Mouse (Mus musculus): ENCODE measurements around the gene Ovol2. TPM values are rescaled to one million over a fixed set of nuclear protein-coding genes. Genes with fewer than 3 reads are reported as not detected.

The Ovol2 gene
- not detected in 2 replicates for polyA plus RNA-seq (2016; fragmentation: Nextera tagmentation; extraction: Ambion mirVana)

GRCm38 (mm10) chr2:144331401-144332302 is at the start of gene Ovol2:
Gene Ovol2, minus strand, starts transcription at chr2:144332146.
- H3K36me3 ChIP-seq, result no peaks in the 10 kb centered on the region
- H3K4me3 ChIP-seq, result peak within 1 kb of the TSS; percentile 60
- H3K4me1 ChIP-seq, result peaks cover 40% of the 10 kb centered on the region
- no peaks in the 10 kb centered on the region for H3K9me3 ChIP-seq (replicated peaks)
- 1% methylated on average over 62 of the region's 62 CpGs for WGBS
- no peak within 1 kb of the TSS for H3K27ac ChIP-seq (replicated peaks)
- DNase-seq (ENCODE audit: low spot score), result peak; percentile 46
- peaks cover 91% of the 10 kb centered on the region for H3K27me3 ChIP-seq (ENCODE audit: low read depth, poor library complexity, severe bottlenecking)

DNA sequence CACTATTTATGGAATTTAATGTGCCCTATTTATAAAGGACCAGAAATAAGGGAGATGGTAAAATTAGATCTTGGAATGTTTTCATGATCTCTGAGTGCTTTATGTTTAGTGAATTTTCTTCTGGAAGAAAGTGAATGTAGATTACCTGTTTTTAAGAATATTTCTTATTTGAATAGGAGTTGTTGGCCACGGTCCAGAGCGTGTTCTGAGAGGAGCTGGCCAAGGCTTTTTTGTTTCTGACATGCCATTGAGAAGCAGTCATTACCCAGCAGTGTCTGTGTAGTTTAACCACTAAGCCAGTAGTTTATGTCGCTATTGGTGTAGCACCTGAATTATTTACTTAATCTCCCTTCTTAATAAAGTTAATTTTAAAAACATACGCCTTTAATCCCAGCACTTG is 49.8 kb upstream of the Ovol2 start:
- Histone ChIP-seq H3K27ac (replicated peaks) (no peak overlapping the region), H3K4me1 (no peaks in the 10 kb centered on the region), H3K36me3 (peaks cover 98% of the 10 kb centered on the region), H3K9me3 (replicated peaks) (no peaks in the 10 kb centered on the region), H3K27me3 (ENCODE audit: low read depth, poor library complexity, severe bottlenecking) (no peaks in the 10 kb centered on the region), H3K4me3 (no peak overlapping the region)
- no peak for DNase-seq (ENCODE audit: low spot score)
- WGBS, result 97% methylated on average over 4 of the region's 4 CpGs

- DNase-seq (ENCODE audit: low spot score), result no peak
- no peaks in the 10 kb centered on the region for H3K4me1 ChIP-seq
- H3K27me3 ChIP-seq (ENCODE audit: low read depth, poor library complexity, severe bottlenecking), result no peaks in the 10 kb centered on the region
- H3K9me3 ChIP-seq (replicated peaks), result no peaks in the 10 kb centered on the region
- WGBS, result 93% methylated on average over 3 of the region's 3 CpGs
- H3K4me3 ChIP-seq, result no peak overlapping the region
- peaks cover 98% of the 10 kb centered on the region for H3K36me3 ChIP-seq
- H3K27ac ChIP-seq (replicated peaks), result no peak overlapping the region
These were observed 49.3 kb upstream of the Ovol2 start for GRCm38 (mm10) chr2:144381293-144381692.

DNA sequence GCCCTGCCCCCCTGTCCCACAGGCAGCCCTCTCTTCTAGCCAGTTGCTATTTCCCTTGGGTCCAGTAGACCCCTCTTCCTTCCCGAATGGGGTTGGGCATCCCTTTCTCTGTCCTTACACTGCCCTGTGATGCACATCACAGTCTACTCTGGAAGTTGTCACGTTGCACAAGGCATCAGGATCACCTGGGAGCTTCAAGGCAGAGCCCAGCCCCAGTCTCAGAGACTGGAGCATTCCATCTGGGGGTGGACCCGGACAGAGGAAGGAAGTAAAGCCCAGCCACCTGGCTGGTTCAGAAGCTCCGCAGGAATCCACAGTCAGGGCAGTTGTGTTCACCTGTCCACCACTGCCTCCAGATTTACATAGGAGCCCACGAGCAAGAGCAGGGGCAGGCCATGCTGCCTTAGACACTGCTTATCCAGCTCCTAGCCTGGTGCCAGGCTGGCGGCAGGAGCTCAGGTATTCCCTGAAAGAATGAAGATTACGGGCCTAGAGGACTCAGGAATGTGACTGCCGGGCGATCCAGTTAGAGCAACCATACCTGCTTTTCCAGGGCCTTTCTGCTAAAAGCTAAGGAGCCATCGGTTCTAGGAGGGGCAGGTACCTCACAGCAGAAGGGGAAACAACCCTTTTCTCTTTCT is 43.2 kb upstream of the Ovol2 start:
- Histone ChIP-seq H3K36me3 (peaks cover 76% of the 10 kb centered on the region), H3K9me3 (replicated peaks) (no peaks in the 10 kb centered on the region), H3K4me1 (peaks cover 8% of the 10 kb centered on the region), H3K4me3 (no peak overlapping the region), H3K27me3 (ENCODE audit: low read depth, poor library complexity, severe bottlenecking) (no peaks in the 10 kb centered on the region), H3K27ac (replicated peaks) (no peak overlapping the region)
- WGBS, result 90% methylated on average over 10 of the region's 10 CpGs
- no peak for DNase-seq (ENCODE audit: low spot score)

DNA sequence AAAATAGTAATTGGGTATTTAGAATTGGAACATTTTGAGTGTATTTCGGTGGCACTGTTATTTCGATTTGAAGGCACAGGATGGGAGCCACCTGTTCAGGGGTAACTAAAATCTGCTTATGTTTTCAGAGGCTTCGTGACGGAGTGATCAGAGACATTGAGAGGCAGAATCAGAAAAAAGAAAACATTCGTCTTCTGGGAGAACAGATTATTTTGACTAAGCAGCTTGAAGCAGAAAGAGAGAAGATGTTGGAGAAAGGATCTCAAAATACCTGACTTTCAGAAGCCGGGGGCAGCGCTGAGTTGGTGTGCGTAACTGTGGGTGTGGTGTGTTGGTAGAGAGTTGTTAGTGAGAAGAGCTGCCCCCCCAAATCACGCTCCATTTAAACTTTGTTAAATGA is 41.1 kb upstream of the Ovol2 start:
- Histone ChIP-seq H3K4me1 (peaks cover 20% of the 10 kb centered on the region), H3K27me3 (ENCODE audit: low read depth, poor library complexity, severe bottlenecking) (no peaks in the 10 kb centered on the region), H3K36me3 (peaks cover 55% of the 10 kb centered on the region), H3K4me3 (no peak overlapping the region), H3K9me3 (replicated peaks) (no peaks in the 10 kb centered on the region), H3K27ac (replicated peaks) (no peak overlapping the region)
- DNase-seq (ENCODE audit: low spot score), result no peak
- WGBS, result 93% methylated on average over 9 of the region's 9 CpGs

GRCm38 (mm10) chr2:144371566-144371965 is 39.6 kb upstream of the Ovol2 start:
- no peak overlapping the region for H3K27ac ChIP-seq (replicated peaks)
- no peak for DNase-seq (ENCODE audit: low spot score)
- H3K36me3 ChIP-seq, result peaks cover 42% of the 10 kb centered on the region
- no peak overlapping the region for H3K4me3 ChIP-seq
- 92% methylated on average over 4 of the region's 4 CpGs for WGBS
- peaks cover 20% of the 10 kb centered on the region for H3K4me1 ChIP-seq
- H3K27me3 ChIP-seq (ENCODE audit: low read depth, poor library complexity, severe bottlenecking), result no peaks in the 10 kb centered on the region
- no peaks in the 10 kb centered on the region for H3K9me3 ChIP-seq (replicated peaks)

GRCm38 (mm10) chr2:144369511-144369910 is 37.6 kb upstream of the Ovol2 start:
- Histone ChIP-seq H3K9me3 (replicated peaks) (no peaks in the 10 kb centered on the region), H3K36me3 (peaks cover 21% of the 10 kb centered on the region), H3K27ac (replicated peaks) (peak overlapping the region; percentile 98), H3K27me3 (ENCODE audit: low read depth, poor library complexity, severe bottlenecking) (no peaks in the 10 kb centered on the region), H3K4me1 (peaks cover 20% of the 10 kb centered on the region), H3K4me3 (peak overlapping the region; percentile 60)
- no peak for DNase-seq (ENCODE audit: low spot score)
- 2% methylated on average over 12 of the region's 12 CpGs for WGBS

DNA sequence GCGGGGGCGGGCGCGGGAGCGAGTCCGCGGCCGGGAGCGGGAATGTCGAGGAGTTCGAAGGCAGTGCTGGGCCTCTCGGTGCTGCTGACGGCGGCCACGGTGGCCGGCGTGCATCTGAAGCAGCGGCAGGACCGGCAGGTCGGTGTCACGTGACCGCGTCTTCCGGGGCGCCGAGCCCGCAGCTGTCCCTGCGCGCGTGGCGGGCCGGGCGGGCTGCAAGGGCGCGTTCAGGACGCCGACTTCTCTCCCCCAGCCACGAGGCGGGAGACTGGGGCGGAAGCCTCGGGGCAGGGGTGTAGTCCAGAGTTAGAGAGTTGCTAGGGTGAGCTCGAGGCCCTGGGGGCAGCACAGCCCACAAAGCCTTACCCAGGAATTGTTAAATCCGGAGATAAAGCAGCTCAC is 37.1 kb upstream of the Ovol2 start:
- 0% methylated on average over 43 of the region's 43 CpGs for WGBS
- DNase-seq (ENCODE audit: low spot score), result no peak
- H3K36me3 ChIP-seq, result peaks cover 16% of the 10 kb centered on the region

GRCm38 (mm10) chr2:144368400-144369019 is 36.6 kb upstream of the Ovol2 start, which contains the start of the genes Kat14 and Pet117:
Gene Kat14, plus strand, starts transcription at chr2:144368983.
Gene Pet117, plus strand, starts transcription at chr2:144368996.
- peaks cover 20% of the 10 kb centered on the region for H3K4me1 ChIP-seq
- H3K27ac ChIP-seq (replicated peaks), result peak within 1 kb of the TSS; percentile 98
- no peaks in the 10 kb centered on the region for H3K9me3 ChIP-seq (replicated peaks)
- peak; percentile 98 for DNase-seq (ENCODE audit: low spot score)
- no peaks in the 10 kb centered on the region for H3K27me3 ChIP-seq (ENCODE audit: low read depth, poor library complexity, severe bottlenecking)
- peak within 1 kb of the TSS; percentile 60 for H3K4me3 ChIP-seq
- 6% methylated on average over 38 of the region's 38 CpGs for WGBS
- peaks cover 11% of the 10 kb centered on the region for H3K36me3 ChIP-seq

More for the DNA sequence above, 37.1 kb upstream of the Ovol2 start:
- H3K9me3 ChIP-seq (replicated peaks), result no peaks in the 10 kb centered on the region
- H3K27ac ChIP-seq (replicated peaks), result peak overlapping the region; percentile 98
- H3K4me3 ChIP-seq, result peak overlapping the region; percentile 60
- peaks cover 20% of the 10 kb centered on the region for H3K4me1 ChIP-seq
- no peaks in the 10 kb centered on the region for H3K27me3 ChIP-seq (ENCODE audit: low read depth, poor library complexity, severe bottlenecking)

GRCm38 (mm10) chr2:144352843-144353242 is 20.9 kb upstream of the Ovol2 start:
- Histone ChIP-seq H3K4me1 (no peaks in the 10 kb centered on the region), H3K27me3 (ENCODE audit: low read depth, poor library complexity, severe bottlenecking) (no peaks in the 10 kb centered on the region), H3K9me3 (replicated peaks) (no peaks in the 10 kb centered on the region), H3K27ac (replicated peaks) (no peak overlapping the region), H3K36me3 (no peaks in the 10 kb centered on the region), H3K4me3 (no peak overlapping the region)
- 86% methylated on average over 11 of the region's 11 CpGs for WGBS
- no peak for DNase-seq (ENCODE audit: low spot score)

DNA sequence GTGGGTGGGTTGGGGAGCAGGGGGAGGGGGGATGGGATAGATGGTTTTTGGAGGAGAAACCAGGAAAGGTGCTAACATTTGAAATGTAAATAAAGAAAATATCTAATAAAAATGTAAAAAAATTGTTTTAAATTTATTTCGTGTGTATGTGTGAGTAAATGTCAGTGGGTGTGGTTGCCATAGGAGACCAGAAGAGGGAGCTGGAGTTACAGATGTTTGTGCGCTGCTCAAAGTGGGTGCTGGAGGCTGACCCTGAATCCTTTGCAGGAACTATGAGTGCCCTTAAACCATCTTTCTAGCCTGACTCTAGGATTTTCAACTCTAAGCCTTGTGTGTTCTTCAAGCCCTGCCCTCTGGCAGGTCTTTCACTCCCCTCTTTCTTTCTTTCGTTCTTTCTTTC is 16.6 kb upstream of the Ovol2 start:
- Histone ChIP-seq H3K27ac (replicated peaks) (no peak overlapping the region), H3K9me3 (replicated peaks) (no peaks in the 10 kb centered on the region), H3K4me3 (no peak overlapping the region), H3K27me3 (ENCODE audit: low read depth, poor library complexity, severe bottlenecking) (no peaks in the 10 kb centered on the region), H3K4me1 (no peaks in the 10 kb centered on the region), H3K36me3 (no peaks in the 10 kb centered on the region)
- DNase-seq (ENCODE audit: low spot score), result no peak
- WGBS, result 66% methylated on average over 3 of the region's 3 CpGs

GRCm38 (mm10) chr2:144343158-144343557 is 11.2 kb upstream of the Ovol2 start:
- no peaks in the 10 kb centered on the region for H3K4me1 ChIP-seq
- no peaks in the 10 kb centered on the region for H3K27me3 ChIP-seq (ENCODE audit: low read depth, poor library complexity, severe bottlenecking)
- H3K9me3 ChIP-seq (replicated peaks), result no peaks in the 10 kb centered on the region
- DNase-seq (ENCODE audit: low spot score), result no peak
- H3K4me3 ChIP-seq, result no peak overlapping the region
- no peak overlapping the region for H3K27ac ChIP-seq (replicated peaks)
- no peaks in the 10 kb centered on the region for H3K36me3 ChIP-seq
- WGBS, result 86% methylated on average over 4 of the region's 4 CpGs

Data from midbrain, embryonic 10.5 days (tissue).